Mouse (Mus musculus): Measurements from ENCODE around the gene Pemt. TPM values are rescaled to one million over a fixed set of nuclear protein-coding genes. Genes with fewer than 3 reads are reported as not detected.

The Pemt gene
- polyA plus RNA-seq, 1 experiment from 2014 or later: 10.2 TPM

DNA sequence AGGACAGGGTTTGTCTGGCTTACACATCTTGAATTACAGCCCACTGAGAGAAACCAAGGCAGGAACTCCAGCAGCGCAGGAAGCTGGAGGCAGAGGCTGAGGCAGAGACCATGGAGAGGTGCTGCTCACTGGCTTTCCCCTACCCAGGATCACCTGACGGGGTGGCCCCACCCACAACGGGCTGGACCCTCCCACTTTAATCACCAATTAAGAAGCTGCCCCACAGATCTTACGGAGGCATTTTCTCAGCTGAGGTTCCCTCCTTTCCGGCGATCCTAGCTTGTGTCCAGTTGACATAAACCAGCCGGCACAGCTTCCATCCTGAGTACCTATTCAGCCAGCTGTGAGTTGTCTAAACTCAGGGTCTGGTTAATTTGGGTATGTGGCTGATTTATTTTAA, 125.0 kb downstream of the Pemt start:
- 15% methylated on average over 7 of the region's 7 CpGs for WGBS
- no peak for TF ChIP-seq CTCF (IDR thresholded peaks at IDR 0.05; ENCODE audit: low read depth)
- peak overlapping the region; percentile 17 for H3K4me3 ChIP-seq (replicated peaks; ENCODE audit: low read depth, low read length)
- no peaks in the 10 kb centered on the region for H3K36me3 ChIP-seq (ENCODE audit: insufficient read depth, low read length)
- H3K4me2 ChIP-seq (ENCODE audit: low read length): peak overlapping the region; percentile 47
- peak overlapping the region; percentile 1; the same call in 1 of the 2 replicates for H3K9ac ChIP-seq (ENCODE audit: low read depth, low read length)
- H3K4me1 ChIP-seq (replicated peaks; ENCODE audit: insufficient read depth, low read length): peaks cover 6% of the 10 kb centered on the region; the same call in 1 of the 2 replicates
- ATAC-seq (replicated peaks; ENCODE audit: low FRiP score, low read depth) (peak; percentile 89), DNase-seq (ENCODE audit: low spot score) (peak; percentile 93)
- no peaks in the 10 kb centered on the region for H3K9me3 ChIP-seq (replicated peaks; ENCODE audit: low read length)
- H3K27ac ChIP-seq: no peak overlapping the region
- no peaks in the 10 kb centered on the region for H3K27me3 ChIP-seq (ENCODE audit: insufficient read depth, low read length)

Other genes starting within 250 kb of the Pemt start
- 30.6 and 31.7 TPM in 2 replicates for gene Flcn, start 236.5 kb downstream of the Pemt start, polyA plus RNA-seq (2015; fragmentation: Nextera tagmentation; extraction: Ambion mirVana)
- 41.1 and 42.4 TPM in 2 replicates for gene Nt5m, start 207.0 kb downstream of the Pemt start, polyA plus RNA-seq (2015; fragmentation: Nextera tagmentation; extraction: Ambion mirVana)
- gene Cops3, start 206.7 kb downstream of the Pemt start, polyA plus RNA-seq (2015; fragmentation: Nextera tagmentation; extraction: Ambion mirVana): 144 and 156 TPM in 2 replicates
- gene Med9, start 98.3 kb downstream of the Pemt start, polyA plus RNA-seq (2015; fragmentation: Nextera tagmentation; extraction: Ambion mirVana): 38.9 and 40.2 TPM in 2 replicates
- gene Rasd1, start 81.5 kb downstream of the Pemt start, polyA plus RNA-seq (2015; fragmentation: Nextera tagmentation; extraction: Ambion mirVana): 7.4 and 7.9 TPM in 2 replicates
- gene Rai1, start 58.5 kb upstream of the Pemt start, polyA plus RNA-seq (2015; fragmentation: Nextera tagmentation; extraction: Ambion mirVana): 14.6 and 15.2 TPM in 2 replicates
- gene Srebf1, start 176.1 kb upstream of the Pemt start, polyA plus RNA-seq (2015; fragmentation: Nextera tagmentation; extraction: Ambion mirVana): 44.4 and 50.6 TPM in 2 replicates

Measured in kidney, postnatal 0 days (tissue).